Mouse (Mus musculus) kidney, postnatal 25 days (tissue): ENCODE results near the gene Gramd1b.

Experiments
- DNase-seq, 2 experiments: peaks; one replicate each; pipeline ENCODE4 v3.0.0; 2021; ENCODE audit warnings: mixed read lengths in 2 of 2

The Gramd1b gene

DNA sequence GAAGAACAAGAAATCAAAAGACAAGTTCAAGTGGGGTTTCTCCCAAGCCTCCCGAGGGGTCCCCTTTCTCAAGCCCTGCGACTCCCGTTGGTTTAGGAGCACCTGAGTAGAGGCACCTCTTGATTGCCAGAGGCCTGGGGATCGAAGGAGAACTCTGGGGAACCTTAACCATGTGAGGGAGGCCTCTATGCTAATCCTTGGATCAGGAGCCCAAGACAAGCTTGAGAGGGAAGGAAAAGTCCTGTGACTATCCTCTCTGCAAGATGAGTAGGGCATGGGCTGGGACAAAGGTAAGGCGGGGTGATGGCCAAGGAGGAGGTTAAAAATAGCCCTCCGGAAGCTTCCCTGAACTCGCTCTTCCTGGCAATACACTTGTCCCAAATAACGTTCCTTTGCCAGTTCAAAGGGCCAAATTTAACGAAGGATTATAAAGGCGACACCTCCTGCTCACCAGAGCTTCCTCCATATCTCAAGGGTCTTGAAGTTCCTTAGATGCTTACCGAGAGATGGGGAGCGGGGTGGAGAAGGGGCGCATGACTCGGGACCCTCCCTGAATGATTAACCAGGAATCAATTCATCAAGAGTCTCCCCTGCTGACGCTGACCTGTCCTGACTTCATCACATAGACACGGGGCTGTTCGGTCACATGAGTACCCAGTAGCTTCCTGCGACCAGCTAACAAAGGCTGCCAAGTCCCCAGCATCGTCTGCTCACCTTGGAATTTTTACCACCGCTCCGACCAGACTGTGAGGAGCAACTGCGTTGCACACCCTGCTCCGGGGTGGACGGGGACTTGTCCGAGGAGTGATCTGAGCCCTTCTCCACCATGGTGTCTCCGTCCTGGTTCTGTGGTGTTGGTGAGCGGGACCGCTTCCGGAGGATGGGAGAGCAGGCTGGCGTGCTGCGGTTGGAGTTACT is 198.2 kb downstream of the Gramd1b start:
- DNase-seq: peak in 1 of 2 experiments; percentile 51

DNA sequence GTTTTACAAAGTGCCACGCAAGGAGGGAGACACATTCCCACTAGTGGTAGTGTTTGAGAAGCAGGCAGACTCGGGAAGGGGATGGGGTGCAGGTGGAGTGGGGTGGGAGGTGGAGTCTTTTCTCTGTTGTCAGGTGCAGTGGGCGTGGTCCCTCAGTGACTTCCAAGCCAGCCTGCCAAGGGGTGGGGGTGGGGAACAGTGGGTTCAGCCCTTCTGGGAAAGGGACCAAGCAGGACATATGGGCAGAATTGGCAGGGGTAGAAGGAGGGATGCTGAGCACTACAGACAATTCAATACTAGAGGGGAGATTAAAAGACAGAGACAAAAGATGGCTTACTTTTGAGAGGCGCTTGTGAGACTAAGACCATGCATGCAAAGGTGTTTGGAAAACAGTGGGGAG is 198.9 kb downstream of the Gramd1b start:
- peak in 1 of 2 experiments; percentile 48 for DNase-seq

DNA sequence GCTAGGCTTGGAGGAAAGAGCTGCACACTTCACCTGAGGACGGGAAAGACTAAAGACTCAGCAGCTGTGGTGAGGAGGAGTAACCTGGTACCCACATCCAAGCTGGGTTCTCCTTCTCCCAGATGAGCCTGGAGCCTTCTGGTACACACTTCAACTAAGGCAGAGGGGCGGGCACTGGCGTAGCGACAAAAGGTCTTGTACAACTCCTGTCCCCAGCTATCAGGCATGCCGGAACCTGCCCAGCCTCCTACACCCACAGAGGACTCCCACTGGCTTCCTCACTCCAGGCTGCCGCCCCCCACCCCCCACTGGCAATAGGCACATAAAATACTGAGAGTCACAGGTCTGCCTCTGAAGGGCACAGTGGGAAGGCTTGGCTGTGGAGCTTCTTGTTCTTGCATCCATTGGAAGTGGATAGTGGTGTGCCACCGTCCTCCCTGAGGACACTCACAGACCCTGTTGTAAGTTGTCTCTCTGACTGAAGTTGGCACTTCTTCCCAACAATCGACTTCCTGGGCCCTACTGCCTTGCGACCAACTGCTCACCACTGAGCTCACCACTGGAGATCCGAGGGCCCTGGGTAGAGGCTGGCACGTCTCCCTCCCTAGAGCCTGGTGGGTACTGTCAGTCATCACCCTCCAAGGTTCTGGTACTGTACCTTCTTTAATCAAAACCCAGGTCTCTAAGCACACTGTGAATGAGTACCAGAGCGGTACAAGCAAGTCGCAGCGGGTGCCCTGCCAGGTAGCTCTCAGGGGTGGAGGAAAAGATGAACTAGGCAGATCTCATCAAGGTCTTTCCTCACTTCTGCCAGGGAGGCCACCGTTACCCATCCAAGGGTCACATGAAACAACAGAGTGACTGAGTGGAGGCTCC is 199.5 kb downstream of the Gramd1b start:
- no peak for DNase-seq

DNA sequence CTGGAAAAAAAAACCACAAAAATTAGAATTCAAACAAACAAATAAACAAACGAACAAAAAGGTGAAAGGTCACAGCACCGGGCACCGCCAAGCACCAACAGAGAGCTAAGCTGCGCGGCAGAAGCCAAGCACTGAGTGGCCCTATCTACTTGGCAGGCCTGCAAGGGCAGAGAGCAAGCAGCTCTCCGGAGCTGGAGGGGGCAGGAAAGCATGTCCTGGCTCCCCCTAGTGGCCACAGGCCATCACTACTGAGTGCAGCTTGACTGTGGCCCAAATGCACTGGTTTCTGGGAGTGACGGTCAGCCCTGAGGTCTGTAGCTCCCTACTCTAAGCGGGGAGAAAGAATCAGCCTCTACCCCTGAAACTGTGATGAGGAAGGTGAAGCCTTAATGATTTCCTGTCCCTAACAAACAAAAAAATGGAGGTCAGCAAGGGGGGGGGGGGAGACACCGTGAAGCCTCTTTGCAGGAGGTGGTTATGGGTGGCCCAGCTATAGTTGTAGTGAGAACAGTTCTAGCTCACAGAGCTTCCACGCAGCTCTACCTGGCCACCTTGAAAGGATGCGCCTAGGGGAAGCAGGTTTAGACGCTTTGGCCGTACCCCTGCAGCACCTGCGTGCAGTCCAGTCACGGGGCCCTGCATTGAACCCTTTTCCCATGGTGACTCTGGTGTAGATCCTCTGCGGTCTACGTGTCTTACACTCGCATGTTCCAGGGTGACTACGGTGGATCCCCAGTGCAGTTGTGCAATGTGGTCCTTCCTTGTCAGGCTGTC is 200.4 kb downstream of the Gramd1b start:
- peak; percentile 93 for DNase-seq

DNA sequence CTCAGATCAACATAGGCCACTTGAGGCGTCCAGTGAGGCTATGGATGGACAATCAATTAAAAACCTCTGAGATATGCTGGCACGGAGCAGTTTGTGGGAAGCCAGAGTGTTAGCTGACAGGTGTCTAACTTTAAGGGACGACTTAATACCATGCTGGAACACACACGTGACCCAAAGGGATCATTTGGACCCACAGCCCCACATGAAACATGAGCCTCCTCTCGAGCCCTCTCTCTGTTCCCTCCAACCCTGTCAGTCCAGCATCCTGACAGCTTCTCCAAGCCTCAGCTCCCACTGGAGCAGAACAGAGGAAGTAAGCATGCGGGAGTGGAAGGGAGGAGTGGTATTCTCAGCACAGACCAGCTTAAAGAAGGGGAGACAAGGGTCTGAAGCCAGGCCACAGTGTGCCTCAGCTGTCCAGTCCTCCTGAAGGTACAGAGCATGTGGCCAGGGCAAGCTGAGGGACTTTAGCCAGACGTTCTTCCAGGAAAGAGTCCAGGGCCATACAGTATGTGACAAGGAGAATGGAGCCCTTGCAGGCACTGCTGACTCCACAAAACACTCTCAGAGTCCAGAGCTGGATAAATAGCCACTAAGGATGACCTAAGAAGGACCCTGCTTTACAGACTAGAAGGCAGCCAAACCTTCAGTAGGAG is 204.8 kb downstream of the Gramd1b start:
- DNase-seq: no peak

DNA sequence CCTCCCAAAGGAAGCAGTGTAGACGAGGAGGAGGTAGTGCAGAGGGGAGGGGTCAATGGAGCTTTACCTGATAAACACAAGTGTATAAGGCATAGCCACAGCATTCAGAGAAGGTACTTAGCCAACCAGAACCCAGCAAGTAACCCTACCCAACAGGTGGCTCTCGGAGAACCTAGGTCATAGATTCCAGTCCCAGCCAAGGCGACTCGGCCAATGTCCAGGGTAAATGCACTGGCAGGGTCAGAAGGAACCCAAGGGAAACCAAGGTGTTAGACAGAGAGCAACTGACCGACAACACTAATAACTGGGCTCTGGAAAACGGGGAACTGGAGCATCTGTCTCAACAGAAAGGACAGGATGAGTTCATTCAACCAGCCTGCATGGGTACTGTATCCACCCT is 206.4 kb downstream of the Gramd1b start:
- no peak for DNase-seq

DNA sequence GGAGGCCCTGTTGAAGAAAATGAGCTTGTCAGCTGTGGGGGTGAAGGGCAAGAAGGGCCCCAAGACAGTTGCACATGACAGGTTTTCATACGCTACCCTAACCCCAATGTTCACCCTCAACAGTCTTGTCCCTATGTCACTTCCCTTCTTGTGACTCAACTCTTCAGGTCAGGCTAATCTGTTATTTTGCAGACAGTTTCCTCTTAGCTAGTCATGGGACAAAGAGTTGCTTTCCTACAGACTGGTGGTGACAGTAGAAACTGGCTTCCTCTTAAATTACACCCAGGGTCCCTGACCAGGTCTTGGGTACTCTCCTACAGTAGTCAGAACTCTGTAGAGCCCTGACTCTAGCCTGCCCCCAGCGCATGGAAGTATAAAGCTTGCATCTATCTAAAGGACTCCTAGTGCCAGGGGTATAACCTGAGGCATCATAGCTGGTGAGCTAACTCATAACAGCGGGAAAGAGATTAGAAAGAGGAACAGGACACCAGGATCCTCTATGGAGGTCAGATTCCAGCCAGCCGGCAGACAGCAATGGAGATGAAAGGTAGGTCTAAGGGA is 206.9 kb downstream of the Gramd1b start:
- no peak for DNase-seq

DNA sequence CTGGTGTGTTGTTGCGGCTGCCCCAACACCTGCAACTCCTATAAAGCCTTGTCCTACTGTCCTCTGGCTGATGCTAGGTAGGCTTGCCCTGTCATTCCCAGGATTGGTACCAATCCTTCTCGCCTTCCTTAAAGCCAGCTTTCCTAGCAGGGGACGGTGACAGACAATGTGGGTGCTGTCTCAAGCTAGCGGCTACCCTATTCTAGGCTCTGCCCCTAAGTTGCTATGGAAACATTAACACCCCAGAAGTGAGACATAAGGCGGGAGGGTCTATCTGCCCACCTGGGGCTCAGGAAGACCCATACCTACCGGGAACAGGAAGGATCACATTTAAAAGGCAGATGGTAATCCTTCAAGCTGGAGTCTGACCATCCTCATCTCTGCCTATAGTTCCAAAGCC is 207.4 kb downstream of the Gramd1b start:
- DNase-seq: no peak

DNA sequence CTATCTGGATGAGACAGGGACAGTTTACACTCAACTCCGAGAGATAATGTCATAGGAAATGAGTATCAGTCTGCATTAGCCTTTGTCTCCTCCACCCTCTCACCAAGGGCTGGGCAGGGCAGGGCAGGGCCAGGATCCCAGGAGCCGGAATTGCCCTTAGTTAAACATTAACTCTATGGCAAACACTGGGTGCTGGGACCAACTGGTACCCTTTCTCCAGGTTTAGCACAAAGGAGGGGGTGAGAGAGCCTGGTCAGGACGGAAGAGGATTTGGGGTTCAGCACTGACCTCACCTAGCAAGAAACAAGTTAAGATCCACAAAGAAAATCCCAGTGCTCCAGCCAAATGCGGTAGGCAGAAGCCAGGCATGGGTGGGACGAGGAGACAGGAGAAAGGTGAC is 208.0 kb downstream of the Gramd1b start:
- peak in 1 of 2 experiments; percentile 74 for DNase-seq

DNA sequence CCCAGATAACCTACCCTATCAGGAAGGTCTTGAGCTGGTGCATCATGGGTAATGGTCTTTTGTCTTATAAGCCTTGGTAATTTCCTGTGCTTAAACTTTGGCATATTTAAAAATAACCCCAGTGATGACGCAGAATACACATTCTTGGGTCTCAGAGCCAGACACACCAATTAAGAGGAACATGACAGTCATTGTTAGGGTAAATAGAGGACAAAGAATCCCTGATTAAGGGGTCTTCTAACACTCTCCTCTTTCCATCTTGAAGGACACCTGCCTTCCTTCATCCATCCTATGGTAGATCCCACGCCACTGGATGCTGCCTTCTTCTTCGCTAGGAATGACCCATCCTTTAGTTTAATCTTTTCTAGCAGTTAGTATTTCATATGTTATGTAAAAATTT is 208.8 kb downstream of the Gramd1b start:
- no peak for DNase-seq

DNA sequence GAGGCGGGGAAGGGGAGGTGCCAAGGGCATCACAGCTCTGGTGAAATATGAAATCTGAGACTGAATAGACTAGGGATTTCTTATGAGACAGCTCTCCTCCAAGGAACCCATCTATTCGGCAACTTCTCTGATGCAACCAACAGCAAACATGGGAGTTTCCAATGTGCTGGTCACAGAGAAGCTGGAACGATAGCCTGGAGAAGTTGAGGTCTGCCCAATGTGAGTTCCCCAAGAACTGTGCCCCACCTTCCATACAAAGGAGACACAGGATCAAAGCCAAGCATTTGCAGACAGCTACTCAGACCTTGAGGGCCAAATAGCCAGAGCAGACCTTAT is 209.5 kb downstream of the Gramd1b start:
- DNase-seq: no peak

DNA sequence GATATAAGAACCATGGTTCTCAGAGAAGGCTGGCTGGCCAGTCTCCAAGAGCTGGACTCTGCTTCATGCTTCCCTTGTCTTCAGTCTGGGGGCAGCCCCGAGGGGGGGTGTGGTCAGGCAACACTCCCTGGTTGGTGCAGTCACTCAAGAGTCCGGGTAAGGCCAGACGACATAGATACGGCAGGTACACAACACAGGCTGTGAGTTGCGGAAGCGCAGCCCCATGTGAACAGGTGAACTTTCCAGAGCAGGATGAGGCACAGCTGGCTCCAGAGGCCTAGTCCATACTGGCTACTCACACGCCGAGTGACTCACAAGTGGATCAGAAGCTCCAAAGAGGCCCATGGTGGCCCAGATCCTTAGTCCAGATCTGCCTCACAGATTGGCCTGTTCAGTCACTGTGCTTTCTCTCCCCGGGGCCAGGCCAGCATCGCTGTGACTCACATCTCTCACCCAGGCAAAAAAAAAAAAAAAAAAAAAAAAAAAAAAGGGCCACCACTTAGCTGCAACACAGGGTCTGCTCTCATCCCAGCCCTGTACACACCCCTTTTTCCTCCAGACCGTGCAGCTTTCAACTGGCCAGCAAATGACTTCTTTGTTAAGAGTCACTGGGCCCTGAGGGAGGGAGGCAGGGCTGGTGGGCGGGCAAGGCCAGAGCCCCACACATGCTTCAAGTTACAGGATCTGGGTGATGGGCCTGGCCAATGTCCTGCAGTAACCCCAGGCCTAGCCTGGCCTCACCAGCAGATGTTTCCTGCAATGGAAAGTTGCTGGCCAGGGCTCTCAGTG is 210.1 kb downstream of the Gramd1b start:
- DNase-seq: peak; percentile 75 to 92

DNA sequence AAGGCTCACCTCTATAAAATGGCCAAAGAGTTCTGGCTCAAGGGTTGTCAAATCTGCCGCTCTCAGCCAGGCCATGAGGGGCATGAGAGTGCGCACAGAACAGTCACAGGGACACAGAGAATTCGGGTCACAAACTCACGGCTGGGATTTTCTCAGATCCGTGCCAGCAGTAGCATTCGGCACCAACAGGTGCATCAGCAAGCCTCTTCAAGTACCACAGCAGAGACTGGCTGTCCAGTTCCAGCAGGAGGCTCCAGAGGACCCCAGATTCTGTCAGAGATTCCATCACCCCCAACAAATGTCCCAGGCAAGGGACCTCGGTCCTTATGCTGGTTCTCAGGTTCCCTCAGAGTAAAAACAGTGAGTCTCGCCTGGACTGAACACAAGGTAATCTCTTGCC is 210.8 kb downstream of the Gramd1b start:
- DNase-seq: no peak

DNA sequence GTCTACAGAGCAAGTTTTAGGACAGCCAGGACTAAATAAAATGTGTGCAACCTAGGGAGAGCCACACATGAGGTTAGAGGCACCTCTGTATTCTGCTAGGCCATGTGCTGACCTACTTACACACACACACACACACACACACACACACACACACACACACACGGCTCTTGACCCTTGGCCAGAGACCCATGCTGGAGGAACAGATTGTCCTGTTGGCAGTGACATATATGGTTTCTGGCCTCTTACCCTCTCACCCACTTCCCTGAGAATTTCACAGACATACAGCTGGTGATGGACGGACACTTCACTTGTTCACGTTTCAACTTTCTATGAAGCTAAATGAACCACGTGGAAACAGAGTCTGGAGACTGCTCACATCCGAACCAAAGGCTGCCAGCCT is 212.4 kb downstream of the Gramd1b start:
- DNase-seq: no peak

DNA sequence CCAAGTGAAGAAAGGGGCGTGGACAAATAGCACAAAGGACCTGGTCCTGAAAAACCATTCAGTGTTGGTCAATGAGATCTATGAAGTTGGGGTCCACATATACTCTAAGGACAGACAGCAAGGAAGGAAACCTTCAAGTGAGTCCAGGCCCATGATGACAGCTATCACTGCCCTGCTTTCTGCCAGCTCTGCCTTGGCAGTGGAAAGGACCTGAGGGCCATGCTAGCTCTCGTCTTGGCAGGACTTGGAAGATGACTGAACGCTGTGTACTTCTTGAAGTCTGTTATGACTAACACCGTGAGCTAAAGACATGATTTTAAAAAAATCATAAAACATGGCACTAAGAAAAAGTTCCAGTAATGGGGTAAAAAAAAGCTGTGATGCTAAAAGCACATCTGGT is 213.4 kb downstream of the Gramd1b start:
- no peak for DNase-seq

DNA sequence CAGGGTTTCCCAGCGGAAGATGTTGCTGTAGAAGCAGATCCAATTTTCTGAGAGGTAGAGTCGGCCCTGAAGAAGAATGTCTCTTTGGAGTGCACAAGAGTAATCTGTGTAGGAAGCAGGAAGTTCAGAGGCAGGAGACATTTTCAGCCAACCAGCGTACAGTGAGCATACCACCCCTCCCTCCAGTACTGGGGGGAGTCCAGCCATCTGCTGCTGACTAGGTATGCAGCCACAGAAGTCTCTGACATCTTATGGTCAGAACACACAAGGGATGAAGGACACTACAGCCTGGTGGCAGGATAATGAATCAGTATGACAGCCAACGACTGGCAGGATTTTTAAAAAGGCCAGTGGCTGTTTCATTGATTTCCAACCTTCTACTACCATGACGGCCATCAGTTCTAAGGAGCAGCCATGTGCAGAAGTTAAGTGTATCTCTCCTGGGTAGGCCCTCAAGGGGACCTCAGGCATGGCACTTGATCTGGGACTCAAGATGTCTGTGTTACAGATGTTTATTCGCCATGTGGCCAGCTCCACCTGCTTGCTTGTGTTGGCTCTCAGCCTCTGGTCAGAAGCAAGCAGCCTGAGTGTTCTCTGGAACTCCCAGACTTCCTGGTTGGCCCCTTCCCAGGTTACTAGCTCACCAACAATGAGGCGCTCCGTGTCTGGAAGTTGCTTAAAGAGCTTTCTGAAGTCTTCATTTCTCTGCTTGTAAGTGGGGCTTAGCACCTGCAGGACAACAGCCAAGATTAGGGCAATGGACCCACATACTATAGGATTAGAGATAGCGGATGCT is 214.1 kb downstream of the Gramd1b start:
- peak; percentile 45 to 55 for DNase-seq

DNA sequence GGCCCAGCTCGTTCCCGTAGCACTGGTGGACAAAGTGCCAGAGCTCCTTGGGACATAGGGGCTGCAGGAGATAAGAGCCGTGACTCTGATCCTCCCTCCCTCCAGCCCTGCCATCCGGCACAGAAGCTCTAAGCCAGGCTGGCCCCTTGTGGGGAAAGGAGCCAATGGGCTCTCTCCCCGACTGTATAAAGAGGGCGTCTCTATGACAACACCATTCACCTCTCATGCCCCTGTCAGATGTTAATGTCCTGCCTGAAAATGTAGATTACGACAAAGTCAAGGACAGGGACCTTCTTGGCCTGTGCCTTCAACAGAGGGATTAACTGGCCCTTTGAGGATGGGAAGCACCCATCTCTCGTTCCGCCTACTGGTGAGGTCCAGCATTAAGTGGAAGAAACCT is 219.4 kb downstream of the Gramd1b start:
- no peak for DNase-seq

DNA sequence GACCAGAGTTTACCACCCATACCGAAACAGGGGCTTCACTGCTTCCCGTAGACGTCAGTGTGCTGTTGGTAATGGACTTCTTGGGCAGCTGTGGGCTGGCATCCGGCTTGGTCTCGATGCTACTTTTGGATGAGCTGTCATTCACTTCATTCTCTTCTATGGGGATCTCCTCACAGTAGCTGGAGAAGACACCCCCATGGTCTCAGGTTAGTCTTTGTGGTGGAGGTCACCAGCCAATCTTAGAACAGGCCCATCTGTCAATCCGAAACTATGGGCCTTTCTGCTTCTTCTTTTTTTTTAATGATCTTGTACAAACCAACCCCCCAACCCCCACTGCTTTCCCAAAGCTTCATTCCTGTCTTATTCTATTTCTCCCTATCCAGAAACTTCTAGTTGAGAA is 221.3 kb downstream of the Gramd1b start:
- peak in 1 of 2 experiments; percentile 16 for DNase-seq

DNA sequence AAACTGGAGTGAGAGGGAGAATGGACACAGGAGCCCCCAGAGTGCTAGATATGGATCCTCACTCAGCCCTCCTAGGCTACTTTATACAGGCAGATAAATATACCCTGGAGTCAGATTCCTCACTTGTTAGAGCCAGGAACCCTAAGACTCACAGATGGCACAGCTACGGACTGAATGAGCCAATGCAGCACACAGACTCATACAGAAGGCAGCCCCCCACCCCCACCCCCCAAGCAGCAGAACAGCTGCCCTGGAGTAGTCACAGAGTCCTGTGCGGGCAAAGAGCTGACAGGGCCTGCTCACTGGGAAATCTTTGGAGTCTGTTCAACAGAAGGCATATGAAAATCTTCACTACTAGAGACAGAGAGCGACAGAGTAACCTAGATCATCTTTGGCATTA is 223.9 kb downstream of the Gramd1b start:
- peak in 1 of 2 experiments; percentile 7 for DNase-seq

DNA sequence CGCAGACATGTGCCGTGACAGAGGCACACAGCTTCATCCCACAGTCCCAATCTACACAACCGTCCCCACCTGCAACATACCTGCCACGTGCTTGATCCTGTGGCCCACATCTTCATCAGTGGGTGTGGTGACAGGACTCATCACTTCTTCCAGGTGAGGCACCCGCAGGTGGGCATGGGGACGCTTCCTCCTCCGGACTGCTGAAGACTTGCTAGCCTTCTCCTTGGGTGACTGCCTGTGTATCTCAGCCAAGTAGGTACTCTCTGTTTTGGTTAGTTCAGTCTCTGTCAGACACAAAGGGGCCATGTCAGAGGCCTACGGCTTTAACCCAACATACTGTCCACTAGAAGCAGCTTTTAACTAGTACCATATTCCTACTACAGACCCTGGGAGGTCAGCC is 226.9 kb downstream of the Gramd1b start:
- no peak for DNase-seq

DNA sequence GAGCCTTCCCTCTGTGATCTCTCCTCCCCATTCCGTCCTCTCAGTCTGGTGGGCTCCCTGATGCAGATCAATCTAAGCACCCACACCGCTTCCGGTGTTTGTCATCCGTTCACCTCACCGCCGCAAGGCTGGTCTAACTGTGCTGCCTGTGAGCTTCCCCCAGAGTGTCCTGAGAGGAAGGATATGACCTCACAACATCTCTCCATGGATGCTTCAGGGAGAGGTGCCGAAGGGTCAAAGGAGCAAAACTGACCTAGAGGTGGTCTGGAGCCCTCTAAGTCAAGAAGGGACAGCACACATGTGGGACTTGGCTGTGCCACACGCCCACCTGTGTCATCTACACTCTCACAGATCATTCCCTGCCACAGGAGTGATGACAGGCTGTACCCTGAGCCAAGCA is 228.8 kb downstream of the Gramd1b start:
- DNase-seq: no peak
